Mouse (Mus musculus) midbrain, embryonic 12.5 days (tissue): ENCODE results near the gene Lgi2. TPM values are rescaled to one million over a fixed set of nuclear protein-coding genes. Genes with fewer than 3 reads are reported as not detected.

ENCODE experiments used
- ATAC-seq: fragments of 200-750 bp; cut with Nextera tagmentation; 2 replicates; pipeline ENCODE4 v1.8.0; 2017; ENCODE audit warnings: low read depth, moderate TSS enrichment, moderate library complexity; ENCODE audit not compliant: low FRiP score
- H3K27ac ChIP-seq: fragments of 300-500 bp; sonication (generic); replicated peaks from 2 replicates; pipeline ENCODE4 v1.5.1; 2016; ENCODE audit warnings: mild to moderate bottlenecking
- H3K27me3 ChIP-seq: fragments of 300-500 bp; sonication (generic); 2 replicates; pipeline ENCODE4 v1.6.1; 2016; ENCODE audit warnings: mild to moderate bottlenecking
- H3K36me3 ChIP-seq: fragments of 300-500 bp; sonication (generic); 2 replicates; pipeline ENCODE4 v1.6.1; 2016
- H3K4me1 ChIP-seq: fragments of 300-500 bp; sonication (generic); 2 replicates; pipeline ENCODE4 v1.6.1; 2016
- H3K4me2 ChIP-seq: fragments of 300-500 bp; sonication (generic); replicated peaks from 2 replicates; pipeline ENCODE4 v1.6.1; 2016; ENCODE audit warnings: mild to moderate bottlenecking, moderate library complexity
- H3K4me3 ChIP-seq: fragments of 300-500 bp; sonication (generic); 2 replicates; pipeline ENCODE4 v1.5.1; 2016; ENCODE audit warnings: mild to moderate bottlenecking
- H3K9ac ChIP-seq: fragments of 300-500 bp; sonication (generic); replicated peaks from 2 replicates; pipeline ENCODE4 v1.6.1; 2016; ENCODE audit warnings: mild to moderate bottlenecking, moderate library complexity
- H3K9me3 ChIP-seq: fragments of 300-500 bp; sonication (generic); 2 replicates; pipeline ENCODE4 v1.6.1; 2016; ENCODE audit warnings: mild to moderate bottlenecking
- WGBS: fragments of 180-500 bp; shearing (Covaris S2); methylation state at CpG from one replicate; pipeline ENCODE4 v1.1.7; 2016; 5-methylcytosine and 5-hydroxymethylcytosine counted together
- polyA plus RNA-seq: library from polyadenylated mRNA; unstranded; fragments of >200 nt; fragmentation: Nextera tagmentation; extraction: Ambion mirVana; gene quantifications from 2 replicates; pipeline ENCODE4 v1.2.1, GENCODE M21; 2016

Lgi2 gene
- polyA plus RNA-seq, 1 experiment from 2014 or later: 1.9 TPM

GRCm38 (mm10) chr5:52570746-52571145 lies 4.5 kb upstream of the Lgi2 start:
- H3K4me2 ChIP-seq: no peak overlapping the region
- 25% methylated on average over 6 of the region's 6 CpGs for WGBS
- peaks cover under 1% of the 10 kb centered on the region; the same call in 1 of the 2 replicates for H3K4me1 ChIP-seq
- peaks cover 15% of the 10 kb centered on the region; the same call in 1 of the 2 replicates for H3K27me3 ChIP-seq
- no peak for ATAC-seq
- H3K27ac ChIP-seq: no peak overlapping the region
- H3K9ac ChIP-seq: no peak overlapping the region
- peaks cover 11% of the 10 kb centered on the region for H3K9me3 ChIP-seq
- no peak overlapping the region for H3K4me3 ChIP-seq
- no peaks in the 10 kb centered on the region for H3K36me3 ChIP-seq

GRCm38 (mm10) chr5:52565214-52565812 lies 949 bp downstream of the Lgi2 start:
- no peak overlapping the region for H3K27ac ChIP-seq
- H3K9me3 ChIP-seq: no peaks in the 10 kb centered on the region
- no peaks in the 10 kb centered on the region for H3K36me3 ChIP-seq
- peak overlapping the region; percentile 71 for H3K9ac ChIP-seq
- 3% methylated on average over 17 of the region's 17 CpGs for WGBS
- H3K4me1 ChIP-seq: peaks cover 8% of the 10 kb centered on the region
- peak overlapping the region; percentile 67 for H3K4me3 ChIP-seq
- peak overlapping the region; percentile 90 for H3K4me2 ChIP-seq
- ATAC-seq: peak; percentile 62
- peaks cover 41% of the 10 kb centered on the region for H3K27me3 ChIP-seq

- no peak for ATAC-seq
- peaks cover 8% of the 10 kb centered on the region for H3K4me1 ChIP-seq
- no peaks in the 10 kb centered on the region for H3K9me3 ChIP-seq
- 48% methylated on average over 3 of the region's 3 CpGs for WGBS
- no peak overlapping the region for H3K9ac ChIP-seq
- no peak overlapping the region for H3K4me3 ChIP-seq
- H3K36me3 ChIP-seq: no peaks in the 10 kb centered on the region
- no peak overlapping the region for H3K27ac ChIP-seq
- no peak overlapping the region for H3K4me2 ChIP-seq
- peaks cover 41% of the 10 kb centered on the region for H3K27me3 ChIP-seq
These were observed 1.9 kb downstream of the Lgi2 start for GRCm38 (mm10) chr5:52564351-52564750.

- Histone ChIP-seq H3K4me3 (no peak overlapping the region), H3K9ac (no peak overlapping the region), H3K4me2 (no peak overlapping the region), H3K27me3 (peaks cover 20% of the 10 kb centered on the region), H3K27ac (no peak overlapping the region), H3K4me1 (peaks cover 2% of the 10 kb centered on the region), H3K9me3 (no peaks in the 10 kb centered on the region), H3K36me3 (no peaks in the 10 kb centered on the region)
- ATAC-seq: no peak
- 88% methylated on average over 8 of the region's 8 CpGs for WGBS
These were observed 6.0 kb downstream of the Lgi2 start for GRCm38 (mm10) chr5:52560240-52560639.

- Histone ChIP-seq H3K27me3 (no peaks in the 10 kb centered on the region), H3K9me3 (no peaks in the 10 kb centered on the region), H3K4me3 (no peak overlapping the region), H3K4me1 (no peaks in the 10 kb centered on the region), H3K9ac (no peak overlapping the region), H3K27ac (no peak overlapping the region), H3K4me2 (no peak overlapping the region), H3K36me3 (no peaks in the 10 kb centered on the region)
- 69% methylated on average over 7 of the region's 7 CpGs for WGBS
- no peak for ATAC-seq
These were observed 10.7 kb downstream of the Lgi2 start for GRCm38 (mm10) chr5:52555526-52555925.

- no peaks in the 10 kb centered on the region for H3K36me3 ChIP-seq
- no peaks in the 10 kb centered on the region for H3K27me3 ChIP-seq
- no peak overlapping the region for H3K4me3 ChIP-seq
- 70% methylated on average over 3 of the region's 3 CpGs for WGBS
- ATAC-seq: peak; percentile 27; the same call in 1 of the 2 replicates
- H3K4me2 ChIP-seq: no peak overlapping the region
- no peak overlapping the region for H3K9ac ChIP-seq
- no peaks in the 10 kb centered on the region for H3K4me1 ChIP-seq
- no peaks in the 10 kb centered on the region for H3K9me3 ChIP-seq
- peak overlapping the region; percentile 49 for H3K27ac ChIP-seq
These were observed 15.0 kb downstream of the Lgi2 start for GRCm38 (mm10) chr5:52551318-52551632.

GRCm38 (mm10) chr5:52550613-52551317 lies 15.5 kb downstream of the Lgi2 start:
- no peaks in the 10 kb centered on the region for H3K36me3 ChIP-seq
- no peak overlapping the region for H3K4me2 ChIP-seq
- no peaks in the 10 kb centered on the region for H3K27me3 ChIP-seq
- peak; percentile 66 for ATAC-seq
- no peak overlapping the region for H3K9ac ChIP-seq
- H3K4me1 ChIP-seq: no peaks in the 10 kb centered on the region
- WGBS: 79% methylated on average over 13 of the region's 13 CpGs
- peak overlapping the region; percentile 49 for H3K27ac ChIP-seq
- H3K9me3 ChIP-seq: no peaks in the 10 kb centered on the region
- H3K4me3 ChIP-seq: no peak overlapping the region

GRCm38 (mm10) chr5:52546950-52547349 lies 19.3 kb downstream of the Lgi2 start:
- H3K4me3 ChIP-seq: no peak overlapping the region
- no peak for ATAC-seq
- no peaks in the 10 kb centered on the region for H3K9me3 ChIP-seq
- H3K36me3 ChIP-seq: no peaks in the 10 kb centered on the region
- H3K9ac ChIP-seq: no peak overlapping the region
- WGBS: 46% methylated on average over 3 of the region's 3 CpGs
- no peak overlapping the region for H3K4me2 ChIP-seq
- H3K27me3 ChIP-seq: no peaks in the 10 kb centered on the region
- H3K27ac ChIP-seq: no peak overlapping the region
- H3K4me1 ChIP-seq: no peaks in the 10 kb centered on the region

- H3K36me3 ChIP-seq: no peaks in the 10 kb centered on the region
- ATAC-seq: no peak
- H3K9ac ChIP-seq: no peak overlapping the region
- no peak overlapping the region for H3K4me2 ChIP-seq
- H3K4me3 ChIP-seq: no peak overlapping the region
- no peak overlapping the region for H3K27ac ChIP-seq
- WGBS: 95% methylated on average over 4 of the region's 4 CpGs
- no peaks in the 10 kb centered on the region for H3K4me1 ChIP-seq
- H3K9me3 ChIP-seq: no peaks in the 10 kb centered on the region
- no peaks in the 10 kb centered on the region for H3K27me3 ChIP-seq
These were observed 22.5 kb downstream of the Lgi2 start for GRCm38 (mm10) chr5:52543770-52544169.

- no peak overlapping the region for H3K27ac ChIP-seq
- ATAC-seq: no peak
- no peak overlapping the region for H3K9ac ChIP-seq
- no peaks in the 10 kb centered on the region for H3K36me3 ChIP-seq
- no peak overlapping the region for H3K4me3 ChIP-seq
- H3K4me1 ChIP-seq: 0 out of 2 replicates have a peak, but pooled peaks cover 2% of the 10 kb centered on the region
- 77% methylated on average over 3 of the region's 3 CpGs for WGBS
- no peaks in the 10 kb centered on the region for H3K9me3 ChIP-seq
- no peak overlapping the region for H3K4me2 ChIP-seq
- no peaks in the 10 kb centered on the region for H3K27me3 ChIP-seq
These were observed 26.1 kb downstream of the Lgi2 start for GRCm38 (mm10) chr5:52540186-52540585.

GRCm38 (mm10) chr5:52539483-52539882 lies 26.8 kb downstream of the Lgi2 start:
- ATAC-seq: no peak
- H3K4me3 ChIP-seq: no peak overlapping the region
- no peak overlapping the region for H3K27ac ChIP-seq
- H3K9me3 ChIP-seq: no peaks in the 10 kb centered on the region
- H3K27me3 ChIP-seq: no peaks in the 10 kb centered on the region
- no peaks in the 10 kb centered on the region for H3K36me3 ChIP-seq
- no peak overlapping the region for H3K4me2 ChIP-seq
- H3K4me1 ChIP-seq: 0 out of 2 replicates have a peak, but pooled peaks cover 2% of the 10 kb centered on the region
- no peak overlapping the region for H3K9ac ChIP-seq

- ATAC-seq: no peak
- H3K4me3 ChIP-seq: no peak overlapping the region
- H3K4me2 ChIP-seq: no peak overlapping the region
- no peaks in the 10 kb centered on the region for H3K27me3 ChIP-seq
- H3K9me3 ChIP-seq: no peaks in the 10 kb centered on the region
- no peak overlapping the region for H3K9ac ChIP-seq
- no peak overlapping the region for H3K27ac ChIP-seq
- no peaks in the 10 kb centered on the region for H3K36me3 ChIP-seq
- 82% methylated on average over 7 of the region's 7 CpGs for WGBS
- 0 out of 2 replicates have a peak, but pooled peaks cover 2% of the 10 kb centered on the region for H3K4me1 ChIP-seq
These were observed 29.2 kb downstream of the Lgi2 start for GRCm38 (mm10) chr5:52537024-52537423.
